Mouse (Mus musculus) layer of hippocampus, adult 9-11 months (tissue): Measurements from ENCODE around the gene Retn.

ENCODE experiments used
- DNase-seq: peaks from one replicate; pipeline ENCODE4 v3.0.0; 2022

Gene Retn

DNA sequence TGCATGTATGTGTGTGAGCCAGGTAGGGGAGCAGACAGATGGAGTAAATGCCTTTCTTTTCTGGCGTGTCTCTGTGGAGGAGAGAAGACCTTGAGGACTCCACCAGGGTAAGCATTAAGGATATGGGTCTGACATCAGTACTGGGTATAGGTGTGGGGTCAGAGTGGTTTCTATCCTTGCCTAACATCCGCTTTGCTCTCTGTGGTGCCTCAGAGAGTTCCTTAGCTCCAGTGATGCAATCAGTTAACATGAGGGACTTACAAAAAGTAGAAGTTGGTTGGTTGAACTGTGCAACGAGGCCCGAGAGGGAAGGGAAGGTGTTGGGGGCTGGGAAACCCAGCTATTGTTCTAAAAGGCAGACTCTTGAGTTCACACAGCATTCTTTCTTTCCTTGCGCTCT lies 8.8 kb downstream of the Retn start:
- DNase-seq = no peak

DNA sequence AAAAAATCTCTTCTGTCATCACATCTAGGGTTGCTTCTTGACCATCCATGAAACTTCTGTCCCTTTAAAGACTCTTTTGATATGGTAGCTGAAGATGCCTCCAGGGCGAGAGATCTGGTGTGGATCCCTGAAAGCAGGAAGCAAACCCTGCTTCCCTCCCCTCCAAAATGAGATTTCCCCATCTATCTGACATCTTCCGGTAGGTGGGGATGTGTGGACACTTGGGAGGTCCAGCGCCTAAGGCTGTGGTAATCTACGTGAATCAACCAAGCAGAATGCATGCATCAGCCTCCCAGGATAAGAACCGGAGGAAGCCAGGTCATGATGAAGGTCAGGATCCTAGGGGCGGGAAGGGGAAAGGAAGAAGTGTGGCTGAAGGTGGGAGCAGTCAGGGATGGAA lies 9.9 kb downstream of the Retn start, which contains the start of gene Mcemp1:
Gene Mcemp1 (plus strand): TSS at position 248 of the 400 bp plus-strand sequence.
- no peak for DNase-seq

DNA sequence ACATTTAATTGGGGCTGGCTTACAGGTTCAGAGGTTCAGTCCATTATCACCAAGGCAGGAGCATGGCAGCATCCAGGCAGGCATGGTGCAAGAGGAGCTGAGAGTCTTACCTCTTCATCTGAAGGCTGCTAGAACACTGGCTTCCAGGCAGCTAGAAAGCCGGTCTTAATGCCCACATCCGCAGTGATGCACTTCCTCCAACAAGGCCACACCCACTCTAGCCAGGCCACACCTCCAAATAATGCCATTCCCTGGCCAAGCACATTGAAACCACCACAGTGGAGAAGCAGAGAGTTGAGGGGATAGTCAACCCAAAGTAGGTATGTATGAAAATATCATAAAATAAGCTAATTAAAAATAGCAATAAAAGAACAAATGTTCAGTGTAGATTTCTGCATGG lies 14.8 kb downstream of the Retn start:
- no peak for DNase-seq

DNA sequence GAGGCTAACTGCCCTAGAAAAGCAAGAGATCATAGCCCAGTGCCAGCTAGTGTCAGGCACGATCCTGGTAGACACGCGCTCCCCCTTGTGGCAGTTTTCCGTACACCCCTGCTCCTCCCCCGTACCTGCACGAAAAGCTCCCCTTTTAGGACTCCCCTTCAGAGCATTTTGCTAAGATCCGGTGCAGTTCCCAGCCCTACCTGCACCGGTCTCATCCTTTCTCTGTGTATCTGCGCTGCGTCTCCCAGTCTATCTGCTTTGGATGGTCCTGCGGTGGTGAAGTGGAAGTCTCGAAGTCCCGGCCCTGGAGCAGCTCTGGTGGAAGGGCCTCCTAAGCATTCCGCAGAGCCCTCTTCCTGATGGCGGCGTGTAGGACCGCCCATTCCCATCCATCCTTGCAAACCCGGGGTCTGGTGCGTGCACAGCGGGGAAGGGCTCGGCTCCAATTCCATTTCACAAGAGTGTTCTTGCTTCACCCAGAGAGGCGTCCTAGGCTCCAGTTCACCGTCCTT lies 16.5 kb downstream of the Retn start, which contains the start of gene Fcor:
Gene Fcor (minus strand): TSS at position 383 of the 512 bp plus-strand sequence.
- DNase-seq = peak; percentile 87

DNA sequence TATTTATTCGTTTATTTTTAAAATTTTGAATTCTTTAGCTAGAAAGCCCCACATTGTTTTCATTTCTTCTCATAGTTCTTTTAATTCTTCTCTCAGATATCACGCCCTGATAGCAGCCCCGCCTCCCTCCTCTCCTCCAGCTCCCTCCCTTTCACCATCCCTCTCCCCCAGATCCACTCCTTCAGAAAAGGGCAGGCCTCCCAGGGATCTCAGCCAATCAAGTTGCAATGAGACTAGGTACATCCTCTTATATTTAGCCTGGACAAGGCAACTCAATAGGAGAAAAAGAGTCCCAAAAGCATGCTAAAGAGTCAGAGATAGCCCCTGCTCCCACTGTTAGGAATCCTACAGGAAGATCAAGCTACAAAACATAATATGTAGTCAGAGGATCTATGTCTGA lies 19.1 kb downstream of the Retn start:
- no peak for DNase-seq

DNA sequence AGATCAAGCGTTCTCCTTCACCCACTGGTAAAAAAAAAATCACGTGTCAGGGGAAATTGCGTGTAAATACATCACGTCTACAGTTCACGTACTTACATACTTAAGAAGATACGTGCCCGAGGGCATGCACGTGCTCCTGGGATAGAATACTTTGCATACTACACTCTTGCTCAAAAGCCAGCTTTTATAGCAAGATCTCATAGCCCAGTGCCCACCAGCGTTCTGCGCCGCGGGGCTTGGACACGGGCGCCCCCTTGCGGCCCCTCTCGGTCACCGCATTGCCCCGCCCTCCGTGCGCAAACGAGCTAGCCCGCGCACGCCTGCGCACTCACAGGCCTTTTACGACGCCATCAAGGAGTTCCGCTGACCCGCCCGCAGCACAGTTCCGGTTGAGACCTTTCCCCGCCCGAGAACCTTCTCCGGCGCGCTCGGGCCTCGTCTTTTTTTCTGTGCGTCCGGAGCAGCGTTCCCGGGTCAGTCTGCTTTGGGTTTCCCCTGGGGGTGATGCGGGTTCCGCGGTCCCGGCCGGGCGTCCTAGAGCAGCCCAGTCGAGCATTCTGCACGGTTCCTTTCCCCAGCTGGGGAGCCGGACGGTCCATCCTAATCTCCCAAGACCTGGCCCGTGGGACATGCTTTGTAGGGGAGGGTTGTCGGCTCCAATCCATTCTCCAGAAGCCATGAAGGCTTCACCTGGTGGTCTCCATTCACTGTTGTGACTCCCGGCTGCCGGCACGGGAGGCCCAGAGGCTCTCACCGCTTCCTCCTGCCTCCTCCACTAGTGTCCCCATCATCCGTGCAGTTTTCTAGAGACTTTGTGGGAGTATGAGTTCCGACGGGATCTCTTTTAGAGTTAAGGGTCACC lies 20.8 kb downstream of the Retn start, which contains the start of gene Trappc5:
Gene Trappc5 (plus strand): TSS at position 169 of the 862 bp plus-strand sequence.
- DNase-seq = peak; percentile 93

DNA sequence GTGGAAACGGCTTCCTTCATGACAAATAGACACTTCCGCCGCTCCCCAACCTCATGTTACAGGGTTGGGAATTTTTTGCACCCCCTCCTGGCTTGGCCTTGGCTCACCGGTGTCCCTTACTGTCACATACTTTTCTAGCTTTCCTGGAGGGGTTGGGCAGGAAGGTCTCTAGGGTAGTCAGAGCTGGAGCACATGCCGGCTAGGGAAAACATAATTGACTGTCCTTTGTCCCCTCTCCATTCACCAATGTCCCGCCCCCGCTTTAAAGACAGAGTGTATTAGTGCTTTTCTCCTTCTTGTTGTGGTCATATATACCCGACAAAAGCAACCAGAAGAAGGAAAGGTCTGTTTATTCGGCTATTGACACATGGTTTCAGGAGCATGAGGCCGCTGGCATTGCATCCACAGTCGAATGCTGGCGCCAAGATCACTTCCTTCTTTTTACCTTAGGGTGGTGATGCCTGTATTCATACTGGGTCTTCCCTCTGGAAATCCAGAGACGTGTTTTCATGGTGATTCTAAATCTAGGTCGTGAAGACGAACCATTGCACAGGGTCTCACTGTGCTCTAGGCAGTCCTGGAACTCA lies 21.5 kb downstream of the Retn start:
- no peak for DNase-seq

DNA sequence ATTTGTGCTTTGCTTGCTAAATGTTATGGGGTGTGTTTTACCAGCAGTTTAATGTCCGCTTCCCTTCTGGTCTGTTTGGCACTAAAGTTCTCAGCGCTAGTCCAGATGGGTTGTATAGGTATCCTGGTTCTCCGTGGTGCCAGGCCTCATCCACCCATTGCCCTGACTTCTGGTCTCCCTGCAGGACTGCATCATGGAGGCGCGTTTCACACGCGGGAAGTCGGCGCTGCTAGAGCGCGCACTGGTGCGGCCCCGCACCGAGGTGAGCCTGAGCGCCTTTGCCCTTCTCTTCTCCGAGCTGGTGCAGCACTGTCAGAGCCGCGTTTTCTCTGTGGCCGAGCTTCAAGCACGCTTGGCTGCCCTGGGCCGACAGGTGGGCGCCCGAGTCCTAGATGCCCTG lies 23.3 kb downstream of the Retn start:
- no peak for DNase-seq

DNA sequence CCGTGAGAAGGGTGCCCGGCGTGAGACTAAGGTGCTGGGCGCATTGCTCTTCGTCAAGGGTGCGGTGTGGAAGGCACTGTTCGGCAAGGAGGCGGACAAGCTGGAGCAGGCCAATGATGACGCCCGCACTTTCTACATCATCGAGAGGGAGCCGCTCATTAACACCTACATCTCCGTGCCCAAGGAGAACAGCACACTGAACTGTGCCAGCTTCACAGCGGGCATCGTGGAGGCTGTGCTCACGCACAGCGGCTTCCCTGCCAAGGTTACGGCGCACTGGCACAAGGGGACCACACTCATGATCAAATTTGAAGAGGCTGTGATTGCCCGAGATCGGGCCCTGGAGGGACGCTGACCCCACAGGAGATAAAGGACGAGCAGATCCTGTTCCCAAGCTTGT lies 23.7 kb downstream of the Retn start:
- DNase-seq = no peak

DNA sequence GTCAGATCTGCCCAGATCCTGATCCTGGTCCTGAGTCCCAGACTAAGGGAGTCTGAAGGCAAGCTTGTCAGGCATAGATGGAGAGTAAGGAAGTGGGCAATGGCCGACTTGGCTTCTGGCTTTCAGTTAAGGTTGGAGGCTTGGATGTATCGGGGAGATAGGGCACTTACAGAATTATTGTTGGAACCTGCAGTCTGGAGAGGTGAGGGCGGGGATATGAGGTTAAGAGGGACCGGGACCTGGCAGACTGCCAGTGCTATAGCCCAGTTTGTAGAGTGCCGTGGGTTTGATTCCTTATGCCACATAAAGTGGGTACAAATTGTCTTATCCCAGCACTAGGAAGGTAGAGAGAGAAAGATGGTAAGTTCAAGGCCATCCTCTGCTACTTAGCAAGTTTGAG lies 24.1 kb downstream of the Retn start:
- no peak for DNase-seq

DNA sequence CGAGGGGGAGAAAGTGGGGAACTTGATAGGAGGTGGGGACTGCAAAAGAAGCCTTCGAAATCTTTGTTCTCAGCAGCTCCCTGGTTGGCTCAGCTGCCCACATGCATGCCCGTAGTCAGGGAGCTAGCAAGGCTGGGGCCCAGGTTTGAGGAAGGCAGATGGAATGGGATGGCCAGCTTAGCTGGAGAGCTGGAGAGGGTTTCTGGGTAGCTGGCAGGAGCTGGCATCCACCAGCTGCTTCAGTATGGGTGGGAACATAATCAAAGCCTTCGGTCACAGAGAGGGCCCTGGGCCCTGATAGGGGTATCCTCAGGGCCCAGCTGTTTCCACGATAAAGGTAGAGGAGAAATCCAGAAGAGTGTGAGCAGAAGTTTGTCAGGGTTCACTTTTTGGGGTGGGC lies 26.9 kb downstream of the Retn start:
- DNase-seq = no peak

DNA sequence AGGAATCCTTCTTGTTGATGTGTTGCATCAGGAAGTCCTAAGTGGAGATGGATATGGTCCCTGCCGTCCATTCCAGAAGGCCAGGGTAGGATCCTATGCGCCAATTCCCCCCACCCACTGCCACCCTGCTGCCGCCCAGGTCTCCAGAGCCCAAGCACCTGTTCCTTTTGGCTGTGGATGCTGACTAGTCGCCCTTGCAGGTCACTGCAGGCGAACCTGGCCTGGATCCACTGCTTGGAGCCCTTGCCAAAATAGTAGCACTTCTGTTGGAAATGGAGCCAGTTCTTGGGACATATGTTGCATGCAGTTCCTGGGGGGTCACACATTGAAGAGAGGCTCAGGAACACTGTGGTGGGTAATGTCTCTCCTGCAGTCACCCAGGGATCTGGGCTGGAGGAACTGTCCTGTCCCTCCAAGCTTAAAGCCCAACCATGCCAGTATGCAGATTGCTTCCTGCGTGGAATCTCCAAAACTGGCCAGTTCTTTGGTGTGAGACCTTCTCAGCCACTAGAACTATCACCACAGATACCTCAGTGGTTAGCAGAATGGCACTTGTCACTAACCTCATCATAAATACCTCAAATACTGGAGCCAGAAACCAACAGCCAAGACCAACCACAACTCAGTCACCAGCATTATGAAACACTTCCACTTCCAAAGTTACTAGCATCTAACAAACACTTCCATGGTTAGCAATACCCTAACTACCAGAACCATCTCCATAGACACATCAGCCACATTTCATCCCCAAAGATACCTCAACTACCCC lies 28.0 kb downstream of the Retn start:
- no peak for DNase-seq

DNA sequence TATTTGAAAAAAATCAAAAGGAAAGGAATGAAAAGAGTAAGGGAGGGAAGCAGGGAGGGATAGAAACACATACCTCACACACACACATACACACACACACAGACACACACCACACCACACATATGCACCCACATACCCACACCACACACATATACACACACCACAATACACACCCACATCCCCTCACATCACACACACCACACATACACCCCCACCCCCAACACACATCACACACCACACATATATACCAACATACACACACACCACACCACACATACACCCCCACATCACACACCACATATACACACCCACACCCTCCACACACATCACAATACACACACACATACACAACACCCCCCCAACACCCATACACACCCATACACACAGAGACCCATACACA lies 29.0 kb downstream of the Retn start:
- no peak for DNase-seq

DNA sequence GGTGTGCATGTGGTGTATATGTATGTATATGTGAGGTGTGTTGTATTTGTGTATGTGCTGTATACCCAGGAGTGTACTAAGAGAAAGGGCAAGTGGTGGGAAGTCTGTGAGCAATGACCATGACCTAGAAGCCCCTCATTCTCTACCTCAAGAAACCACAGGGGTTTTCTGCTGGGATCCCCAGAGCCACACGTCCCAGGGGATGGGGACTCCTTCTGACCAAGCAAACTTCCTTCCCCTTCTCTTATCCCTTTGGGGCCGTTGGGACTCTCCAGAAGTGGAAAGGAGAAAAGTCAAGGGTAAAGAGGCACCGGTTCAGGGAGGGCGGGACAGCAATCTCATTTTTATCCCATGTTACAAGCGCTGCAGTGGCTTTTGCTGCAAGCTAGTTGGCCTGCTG lies 29.9 kb downstream of the Retn start:
- no peak for DNase-seq

DNA sequence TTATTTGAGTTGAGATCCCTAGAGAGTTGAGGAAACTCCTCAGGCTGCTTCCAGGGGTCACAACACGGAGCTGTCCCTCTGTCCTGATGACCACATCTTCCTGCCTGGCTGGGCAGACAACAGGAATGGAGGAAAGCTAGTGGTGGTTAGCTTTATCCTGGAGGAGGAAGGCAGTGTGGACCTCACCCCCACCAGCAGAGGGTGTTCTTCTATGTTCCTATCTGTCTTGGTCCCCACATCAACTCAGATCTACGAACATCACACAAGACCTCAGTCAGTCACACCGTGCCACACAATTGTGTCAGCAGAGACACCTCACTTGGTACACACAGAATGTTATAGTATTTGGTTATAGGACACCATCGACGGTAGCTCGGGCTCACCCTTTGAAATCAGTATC lies 32.0 kb downstream of the Retn start:
- no peak for DNase-seq

DNA sequence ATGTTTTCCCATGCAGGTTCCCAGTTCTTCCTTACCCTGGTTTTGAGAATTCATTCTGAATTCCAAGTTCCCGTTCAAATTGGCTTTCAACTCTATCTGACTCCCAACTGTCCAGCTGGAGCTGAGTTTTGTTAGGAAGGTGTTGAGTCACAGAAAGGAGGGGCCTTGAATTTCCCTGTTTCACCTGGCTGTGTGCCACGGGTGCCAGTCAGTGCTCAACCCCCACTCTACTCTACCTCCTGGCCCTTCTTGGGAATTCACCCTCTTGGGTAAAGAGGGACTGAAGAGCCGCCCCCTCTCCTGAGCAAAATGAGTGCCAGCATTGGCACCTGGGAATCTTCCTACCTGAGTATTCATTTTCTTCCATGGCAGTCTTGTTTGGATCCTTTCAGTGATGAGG lies 35.2 kb downstream of the Retn start:
- DNase-seq = no peak

DNA sequence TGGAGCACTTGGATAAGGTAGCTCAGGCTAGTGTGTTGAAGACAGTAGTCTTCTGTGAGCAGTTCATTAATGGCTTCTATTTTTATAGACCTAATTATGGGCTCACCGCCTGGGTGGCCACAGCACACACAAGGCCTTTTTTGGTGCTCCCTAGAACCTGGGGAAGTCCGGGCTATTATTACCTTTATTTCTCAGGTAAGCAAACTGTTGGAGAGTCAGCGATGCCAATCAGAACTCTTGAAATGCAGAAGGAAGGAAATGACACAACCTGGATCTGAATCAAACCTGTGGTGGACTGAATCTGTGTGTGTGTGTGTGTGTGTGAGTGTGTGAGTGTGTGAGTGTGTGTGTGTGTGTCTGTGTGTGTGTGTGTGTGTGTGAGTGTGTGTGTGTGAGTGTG lies 38.6 kb downstream of the Retn start, which contains the start of gene Fcer2a:
Gene Fcer2a (minus strand): TSS at position 55 of the 400 bp plus-strand sequence.
- no peak for DNase-seq

DNA sequence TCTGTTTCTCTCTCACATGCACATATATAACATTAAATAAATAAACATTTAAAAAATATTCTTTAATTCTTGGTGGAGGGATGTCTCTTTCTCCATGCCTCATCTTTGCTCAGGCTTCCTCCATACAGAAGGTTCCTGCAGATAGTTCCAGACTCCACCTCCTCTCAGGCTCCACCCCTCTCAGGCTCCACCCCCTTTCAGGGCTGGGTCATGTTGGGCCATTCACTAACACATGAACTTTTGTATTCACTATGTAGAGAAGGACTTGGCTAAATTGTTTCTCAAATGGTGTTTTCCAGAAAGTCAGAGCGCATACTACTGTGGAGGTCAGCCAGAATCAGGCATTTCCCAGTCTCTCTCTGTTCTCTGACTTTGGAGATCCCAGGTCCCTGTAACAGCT lies 45.9 kb downstream of the Retn start:
- no peak for DNase-seq

DNA sequence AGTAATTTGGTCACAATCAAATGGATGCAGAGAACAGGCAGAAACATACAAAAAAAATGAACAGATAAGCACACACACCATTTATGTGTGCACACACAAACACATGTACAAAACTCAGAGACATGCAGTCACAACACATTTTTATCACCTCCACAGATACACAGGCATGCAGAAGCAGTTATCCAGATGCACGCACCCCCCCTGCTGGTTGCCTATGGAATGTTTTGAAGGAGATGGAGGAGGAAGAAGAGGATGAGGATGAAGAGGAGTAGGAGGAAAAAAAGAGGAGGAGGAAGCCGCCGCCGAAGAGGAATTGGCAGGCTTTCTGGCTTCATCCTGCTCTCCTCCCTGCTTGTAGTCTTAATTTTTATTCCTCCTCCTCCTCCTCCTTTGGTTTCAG lies 50.1 kb downstream of the Retn start:
- no peak for DNase-seq

DNA sequence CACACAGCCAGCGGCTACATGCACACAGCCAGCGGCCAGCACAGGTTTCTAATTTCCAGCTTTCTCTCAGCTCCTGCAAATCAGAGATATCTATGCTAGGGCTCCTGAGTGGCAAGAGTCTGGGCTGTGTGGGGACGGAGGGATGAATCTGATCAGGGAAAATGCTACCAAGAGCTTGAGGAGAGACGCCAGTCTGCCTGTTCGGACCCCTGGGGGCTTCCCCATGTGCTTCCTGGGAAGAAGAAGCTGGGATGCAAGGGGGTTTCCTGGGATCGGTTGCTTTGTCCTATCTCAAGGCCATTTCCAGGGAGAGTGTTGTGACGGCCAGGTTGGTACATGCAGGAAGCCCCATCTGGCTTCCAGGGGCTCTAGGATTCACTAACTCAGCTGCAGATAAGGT lies 52.0 kb downstream of the Retn start:
- no peak for DNase-seq
